8 mouse cellular contexts compared by ENCODE assay signal in the genomic region with DNA sequence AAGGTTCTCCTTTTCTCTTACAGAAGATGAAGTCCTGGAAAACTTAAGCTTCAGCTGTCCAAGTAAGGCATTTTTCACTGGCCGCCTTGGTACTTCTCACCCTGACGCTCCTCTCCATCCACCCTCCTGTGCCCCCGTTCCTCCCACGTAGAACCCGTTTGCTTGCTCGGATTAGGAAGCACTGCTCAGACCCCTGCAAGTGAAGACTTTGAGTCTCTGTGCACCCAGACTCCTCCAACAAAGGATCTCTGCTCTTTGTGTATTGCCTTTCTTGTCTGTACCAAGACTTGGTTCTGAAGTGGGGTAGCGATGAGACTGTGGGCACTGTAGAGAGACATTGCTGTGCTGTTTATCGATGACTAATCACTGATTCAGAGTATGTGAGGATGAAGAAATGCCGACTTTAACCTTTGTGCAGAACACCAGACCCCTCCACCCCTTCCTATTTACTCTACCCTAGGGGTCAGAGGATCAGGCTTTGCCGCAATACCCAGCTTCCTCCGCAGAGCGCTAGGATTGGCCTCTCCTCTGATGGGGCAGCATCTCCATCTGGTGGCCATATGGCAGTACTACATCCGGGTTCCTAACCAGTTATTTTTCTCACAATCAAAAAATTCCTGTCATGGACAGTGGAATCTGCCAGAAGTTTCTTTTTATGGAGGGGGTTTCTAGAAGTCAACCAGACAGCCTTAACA. TPM values are rescaled to one million over a fixed set of nuclear protein-coding genes. Genes with fewer than 3 reads are reported as not detected.
DNase-seq lines count a peak whose midpoint lies in the region; ATAC-seq lines count a peak whose summit lies in the region.

No protein-coding gene starts in this region.

- H3K27me3 ChIP-seq in heart, embryonic 10.5 days (ENCODE audit: insufficient read depth, poor library complexity, severe bottlenecking) = 0 out of 2 replicates have a peak, but pooled peaks cover 6% of the 10 kb centered on the region
- no peaks in the 10 kb centered on the region for H3K27me3 ChIP-seq in limb, embryonic 11.5 days (ENCODE audit: control insufficient read depth, insufficient read depth, low read length)
- no peaks in the 10 kb centered on the region for H3K27me3 ChIP-seq in midbrain, embryonic 14.5 days (ENCODE audit: control insufficient read depth, insufficient read depth, low read length)

- no peaks in the 10 kb centered on the region for H3K9me3 ChIP-seq in heart, embryonic 10.5 days
- H3K9me3 ChIP-seq in limb, embryonic 11.5 days (ENCODE audit: control insufficient read depth, low read length) = no peaks in the 10 kb centered on the region
- H3K9me3 ChIP-seq in midbrain, embryonic 14.5 days (ENCODE audit: control insufficient read depth, low read length) = no peaks in the 10 kb centered on the region

- no peaks in the 10 kb centered on the region for H3K36me3 ChIP-seq in heart, embryonic 10.5 days
- H3K36me3 ChIP-seq in limb, embryonic 11.5 days (ENCODE audit: control insufficient read depth, insufficient read depth, low read length) = no peaks in the 10 kb centered on the region
- no peaks in the 10 kb centered on the region for H3K36me3 ChIP-seq in midbrain, embryonic 14.5 days (ENCODE audit: control insufficient read depth, insufficient read depth, low read length)

- WGBS in heart, embryonic 10.5 days = 43% methylated on average over 13 of the region's 13 CpGs
- WGBS in limb, embryonic 11.5 days = 54% methylated on average over 13 of the region's 13 CpGs
- 46% methylated on average over 13 of the region's 13 CpGs for WGBS in midbrain, embryonic 14.5 days

- no peak overlapping the region for H3K4me3 ChIP-seq in heart, embryonic 10.5 days
- no peak overlapping the region for H3K4me3 ChIP-seq in limb, embryonic 11.5 days (ENCODE audit: low read depth, low read length)
- no peak overlapping the region for H3K4me3 ChIP-seq in midbrain, embryonic 14.5 days (replicated peaks; ENCODE audit: low read depth, low read length)

- H3K4me1 ChIP-seq in heart, embryonic 10.5 days = no peaks in the 10 kb centered on the region
- no peaks in the 10 kb centered on the region for H3K4me1 ChIP-seq in limb, embryonic 11.5 days (ENCODE audit: control insufficient read depth, insufficient read depth, low read length)
- 0 out of 2 replicates have a peak, but pooled peaks cover 9% of the 10 kb centered on the region for H3K4me1 ChIP-seq in midbrain, embryonic 14.5 days (ENCODE audit: control insufficient read depth, insufficient read depth, low read length)

- no peak overlapping the region for H3K4me2 ChIP-seq in limb, embryonic 11.5 days (ENCODE audit: low read depth, severe bottlenecking)
- peak overlapping the region; percentile 36 for H3K4me2 ChIP-seq in midbrain, embryonic 14.5 days (ENCODE audit: low read length)

- H3K27ac ChIP-seq in heart, embryonic 10.5 days = no peak overlapping the region
- H3K27ac ChIP-seq in limb, embryonic 11.5 days (replicated peaks; ENCODE audit: low read depth, low read length) = no peak overlapping the region
- H3K27ac ChIP-seq in midbrain, embryonic 14.5 days (replicated peaks; ENCODE audit: low read depth, low read length) = no peak overlapping the region

- DNase-seq in heart, adult 18-20 months = peak; percentile 25 to 73
- no peak for DNase-seq in heart, embryonic 10.5 days (ENCODE audit: low spot score)
- DNase-seq in embryo, embryonic 9.5 days (ENCODE audit: extremely low spot score) = peak; percentile 77
- peak; percentile 28 for DNase-seq in heart, adult 8-10 months (ENCODE audit: low spot score)
- DNase-seq in kidney, adult 9 months = peak; percentile 79
- DNase-seq in limb, embryonic 11.5 days (ENCODE audit: low spot score) = peak; percentile 85
- peak; percentile 89 for DNase-seq in midbrain, embryonic 14.5 days
- DNase-seq in spleen, postnatal 10 days (ENCODE audit: low spot score in 2 of 2) = peak; percentile 10 to 50

- no peak; the same call in 1 of the 2 replicates for ATAC-seq in limb, embryonic 11.5 days (ENCODE audit: insufficient number of reproducible peaks, low FRiP score, low TSS enrichment, low read depth)
- peak; percentile 78 for ATAC-seq in midbrain, embryonic 14.5 days (ENCODE audit: low FRiP score, low TSS enrichment)

- no peak overlapping the region for H3K9ac ChIP-seq in limb, embryonic 11.5 days (ENCODE audit: low read length)
- H3K9ac ChIP-seq in midbrain, embryonic 14.5 days (replicated peaks; ENCODE audit: low read length) = no peak overlapping the region

RNA-seq across cellular contexts. Expression of gene Apob, which starts 0.9 kb away (rescaled TPM):
- not detected for total RNA-seq in heart, adult 18-20 months (2021)
- 0.26 and 6.3 TPM in 2 replicates for polyA plus RNA-seq in heart, embryonic 10.5 days (2016; fragmentation: Nextera tagmentation; extraction: Ambion mirVana)
- under 1 TPM in 1 of 4 experiments, not detected in 3; 0.03 TPM for total RNA-seq in heart, adult 8-10 months (2022)
- polyA plus RNA-seq in limb, embryonic 11.5 days (2014; fragmentation: Nextera tagmentation; extraction: Ambion mirVana) = 0.25 and 0.35 TPM in 2 replicates
- polyA plus RNA-seq in midbrain, embryonic 14.5 days (2014; fragmentation: Nextera tagmentation; extraction: Ambion mirVana) = not detected in 2 replicates
